Mouse (Mus musculus): ENCODE results near the gene Atf4. TPM values are rescaled to one million over a fixed set of nuclear protein-coding genes. Genes with fewer than 3 reads are reported as not detected.

The Atf4 gene
- polyA plus RNA-seq, 1 experiment from 2014 or later = 133 TPM

- H3K27ac ChIP-seq = peak overlapping the region; percentile 98
- H3K36me3 ChIP-seq = peaks cover 56% of the 10 kb centered on the region
- peak overlapping the region; percentile 77 for H3K9ac ChIP-seq (replicated peaks)
- H3K9me3 ChIP-seq = no peaks in the 10 kb centered on the region
- no peak for ATAC-seq
- peaks cover 36% of the 10 kb centered on the region for H3K4me1 ChIP-seq (replicated peaks)
- H3K4me2 ChIP-seq (replicated peaks) = peak overlapping the region; percentile 98
- H3K27me3 ChIP-seq = no peaks in the 10 kb centered on the region
- 61% methylated on average over 6 of the region's 6 CpGs for WGBS
- H3K4me3 ChIP-seq (replicated peaks) = peak overlapping the region; percentile 100
Measured at GRCm38 (mm10) chr15:80254207-80254606, 777 bp upstream of the Atf4 start.

DNA sequence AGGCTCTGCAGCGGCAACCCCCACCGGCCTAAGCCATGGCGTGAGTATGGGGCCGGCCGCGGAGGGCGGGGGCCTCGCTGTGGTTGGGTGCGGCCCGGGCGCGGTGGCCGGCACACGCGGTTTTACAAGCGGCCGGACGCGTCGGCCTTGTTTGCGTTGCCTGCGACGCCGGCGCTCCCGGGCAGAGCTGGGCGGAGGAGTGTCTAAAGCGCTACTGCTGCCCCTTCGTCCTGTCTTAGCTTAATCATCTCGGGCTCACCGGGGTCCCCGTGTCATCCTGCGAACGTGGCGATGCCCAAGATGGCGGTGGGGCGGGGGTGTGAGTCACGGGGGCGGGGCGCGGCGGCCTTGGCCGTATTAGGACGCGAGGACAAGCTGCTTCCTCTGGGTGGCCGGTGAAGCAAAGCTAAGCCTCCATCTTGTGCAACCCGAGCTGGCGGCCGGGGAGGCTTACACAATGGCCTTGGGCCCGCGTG, 700 bp downstream of the Atf4 start:
- H3K9me3 ChIP-seq = no peaks in the 10 kb centered on the region
- no peaks in the 10 kb centered on the region for H3K27me3 ChIP-seq
- H3K4me3 ChIP-seq (replicated peaks) = peak overlapping the region; percentile 100
- H3K36me3 ChIP-seq = peaks cover 52% of the 10 kb centered on the region
- ATAC-seq = peak; percentile 19
- H3K4me2 ChIP-seq (replicated peaks) = peak overlapping the region; percentile 98
- H3K27ac ChIP-seq = peak overlapping the region; percentile 98
- H3K9ac ChIP-seq (replicated peaks) = peak overlapping the region; percentile 100
- WGBS = under 1% methylated on average over 51 of the region's 51 CpGs
- H3K4me1 ChIP-seq (replicated peaks) = peaks cover 36% of the 10 kb centered on the region

DNA sequence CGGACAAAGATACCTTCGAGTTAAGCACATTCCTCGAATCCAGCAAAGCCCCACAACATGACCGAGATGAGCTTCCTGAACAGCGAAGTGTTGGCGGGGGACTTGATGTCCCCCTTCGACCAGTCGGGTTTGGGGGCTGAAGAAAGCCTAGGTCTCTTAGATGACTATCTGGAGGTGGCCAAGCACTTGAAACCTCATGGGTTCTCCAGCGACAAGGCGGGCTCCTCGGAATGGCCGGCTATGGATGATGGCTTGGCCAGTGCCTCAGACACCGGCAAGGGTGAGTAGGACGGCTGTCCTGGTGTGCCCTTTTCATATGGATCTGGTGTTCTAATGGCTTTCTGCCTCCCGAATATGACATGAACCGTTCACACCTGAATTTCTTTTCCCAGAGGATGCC, 1.3 kb downstream of the Atf4 start:
- Histone ChIP-seq H3K9me3 (no peaks in the 10 kb centered on the region), H3K9ac (replicated peaks) (peak overlapping the region; percentile 100), H3K27ac (peak overlapping the region; percentile 98), H3K4me1 (replicated peaks) (peaks cover 36% of the 10 kb centered on the region), H3K36me3 (peaks cover 50% of the 10 kb centered on the region), H3K27me3 (no peaks in the 10 kb centered on the region), H3K4me2 (replicated peaks) (peak overlapping the region; percentile 98), H3K4me3 (replicated peaks) (peak overlapping the region; percentile 100)
- no peak for ATAC-seq
- WGBS = 9% methylated on average over 16 of the region's 16 CpGs

- Histone ChIP-seq H3K9me3 (no peaks in the 10 kb centered on the region), H3K27ac (peak overlapping the region; percentile 98), H3K9ac (replicated peaks) (peak overlapping the region; percentile 100), H3K36me3 (peaks cover 48% of the 10 kb centered on the region), H3K4me2 (replicated peaks) (peak overlapping the region; percentile 98), H3K4me3 (replicated peaks) (peak overlapping the region; percentile 100), H3K27me3 (no peaks in the 10 kb centered on the region), H3K4me1 (replicated peaks) (peaks cover 36% of the 10 kb centered on the region)
- WGBS = 65% methylated on average over 12 of the region's 12 CpGs
- no peak for ATAC-seq
Measured at GRCm38 (mm10) chr15:80256656-80257601, 1.9 kb downstream of the Atf4 start.

DNA sequence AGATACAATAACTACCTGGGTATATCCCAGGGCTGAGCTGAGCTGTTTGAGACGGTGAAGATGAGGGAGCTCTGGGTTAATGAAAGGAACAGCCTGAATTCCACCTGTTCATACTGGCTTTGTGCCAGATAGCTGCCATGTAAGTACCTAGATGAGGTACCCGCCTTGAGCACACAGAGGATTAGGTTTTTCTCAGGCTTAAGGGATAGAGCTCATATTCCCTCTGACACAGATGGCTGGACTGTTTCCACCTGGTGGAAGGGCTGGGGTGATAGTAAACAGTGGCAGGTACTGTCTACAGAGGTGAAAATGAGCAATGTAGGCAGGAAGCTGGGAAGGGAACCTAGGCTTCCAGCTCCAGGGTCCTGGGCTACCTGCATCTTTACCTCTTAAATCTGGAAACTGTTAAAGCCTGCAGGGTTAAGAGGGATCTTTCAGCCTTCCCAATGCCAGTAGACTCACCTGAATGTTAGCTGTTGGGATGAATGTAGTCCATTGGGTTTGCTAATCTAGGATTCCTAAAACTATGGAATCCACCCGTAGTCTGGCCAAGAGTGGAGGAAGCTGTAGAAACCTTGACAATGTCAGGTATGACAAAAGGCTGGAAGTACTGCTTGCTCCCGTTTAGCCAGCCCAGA, 2.7 kb downstream of the Atf4 start:
- H3K4me2 ChIP-seq (replicated peaks) = peak overlapping the region; percentile 98
- H3K4me1 ChIP-seq (replicated peaks) = peaks cover 42% of the 10 kb centered on the region
- WGBS = 30% methylated on average over 4 of the region's 4 CpGs
- H3K9ac ChIP-seq (replicated peaks) = peak overlapping the region; percentile 100; the same call in 1 of the 2 replicates
- no peaks in the 10 kb centered on the region for H3K27me3 ChIP-seq
- H3K27ac ChIP-seq = peak overlapping the region; percentile 98
- ATAC-seq = no peak
- H3K9me3 ChIP-seq = no peaks in the 10 kb centered on the region
- H3K4me3 ChIP-seq (replicated peaks) = peak overlapping the region; percentile 100
- H3K36me3 ChIP-seq = peaks cover 45% of the 10 kb centered on the region

DNA sequence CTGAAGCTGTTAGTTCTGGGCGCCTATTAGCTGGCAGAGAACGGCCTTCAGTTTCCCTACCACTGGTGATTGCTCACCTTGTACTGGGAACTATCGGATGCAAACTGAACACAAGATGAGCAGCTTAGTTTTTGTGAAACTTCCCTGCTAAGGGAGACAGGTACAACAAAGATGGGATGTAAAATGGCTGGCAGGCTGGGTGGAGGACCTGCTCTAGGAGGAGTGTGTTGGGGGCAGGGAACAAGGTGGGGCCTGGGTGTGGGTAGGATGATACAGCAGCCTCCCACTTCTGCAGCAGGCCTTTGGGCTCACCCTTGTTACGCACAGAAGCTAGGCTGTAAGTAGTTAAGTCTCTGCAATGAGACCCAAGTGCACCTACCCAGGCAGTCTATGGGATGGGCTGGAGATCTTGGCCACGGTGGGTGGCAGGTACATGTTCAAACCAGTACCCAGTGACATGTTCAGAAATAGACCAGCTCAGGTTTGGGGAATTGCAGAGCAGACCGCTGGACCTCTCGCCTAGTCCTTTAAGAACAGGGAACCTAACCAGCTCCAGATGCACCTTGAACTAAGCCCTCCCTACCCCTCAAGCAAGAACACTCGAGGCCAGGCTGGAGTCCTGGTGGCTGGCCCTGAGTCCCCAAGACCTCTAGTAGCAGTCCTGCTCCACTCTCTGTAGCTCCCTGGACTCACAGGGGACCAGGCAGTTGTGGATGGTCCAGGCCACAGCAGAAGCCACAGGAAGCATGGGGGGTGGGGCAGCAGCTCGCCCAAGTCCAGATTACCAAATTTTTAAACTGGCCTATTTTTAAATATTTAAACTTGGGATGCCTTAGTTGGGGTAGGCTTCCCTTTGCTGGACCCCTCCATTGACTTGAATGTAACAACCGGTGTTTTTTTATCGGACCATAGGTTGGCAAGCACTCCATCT, 3.5 kb downstream of the Atf4 start:
- Histone ChIP-seq H3K4me2 (replicated peaks) (peak overlapping the region; percentile 4; the same call in 1 of the 2 replicates), H3K36me3 (peaks cover 45% of the 10 kb centered on the region), H3K27ac (peak overlapping the region; percentile 98), H3K9me3 (no peaks in the 10 kb centered on the region), H3K4me3 (replicated peaks) (0 out of 2 replicates have a peak overlapping the region, but pooled peaks have one; percentile 7), H3K9ac (replicated peaks) (peak overlapping the region; percentile 100; the same call in 1 of the 2 replicates), H3K4me1 (replicated peaks) (peaks cover 50% of the 10 kb centered on the region), H3K27me3 (no peaks in the 10 kb centered on the region)
- no peak for ATAC-seq
- 66% methylated on average over 11 of the region's 11 CpGs for WGBS

DNA sequence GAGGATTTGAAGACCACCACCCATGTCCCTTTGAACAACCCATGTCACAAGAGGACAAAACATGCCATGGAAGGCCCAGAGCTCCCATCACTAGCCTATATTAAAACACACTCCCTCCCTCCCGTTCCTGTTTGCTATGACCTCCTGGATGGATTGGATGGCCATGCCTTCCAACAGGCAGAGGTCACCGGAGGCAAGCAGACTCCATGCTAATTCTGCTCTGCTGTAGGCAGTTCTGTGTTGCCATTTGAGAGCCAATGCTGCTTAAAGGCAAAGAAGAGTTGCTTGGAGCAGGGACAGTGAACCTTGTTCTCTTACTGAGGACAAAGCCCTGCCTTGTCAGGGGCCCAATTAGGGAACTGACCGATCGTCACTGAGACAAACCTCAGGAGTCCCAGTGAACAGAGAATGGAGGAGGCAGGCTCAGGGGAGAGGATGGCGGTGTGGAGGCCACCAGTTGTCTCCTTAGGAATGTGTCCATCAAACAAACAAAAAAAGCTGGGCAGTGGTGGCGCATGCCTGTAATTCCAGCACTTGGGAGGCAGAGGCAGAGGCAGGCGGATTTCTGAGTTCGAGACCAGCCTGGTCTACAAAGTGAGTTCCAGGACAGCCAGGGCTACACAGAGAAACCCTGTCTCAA, 4.5 kb downstream of the Atf4 start:
- WGBS = 73% methylated on average over 8 of the region's 8 CpGs
- no peak overlapping the region for H3K4me3 ChIP-seq (replicated peaks)
- peaks cover 45% of the 10 kb centered on the region for H3K36me3 ChIP-seq
- no peaks in the 10 kb centered on the region for H3K9me3 ChIP-seq
- H3K9ac ChIP-seq (replicated peaks) = no peak overlapping the region
- ATAC-seq = no peak
- peaks cover 43% of the 10 kb centered on the region for H3K4me1 ChIP-seq (replicated peaks)
- no peaks in the 10 kb centered on the region for H3K27me3 ChIP-seq
- H3K27ac ChIP-seq = peak overlapping the region; percentile 60
- no peak overlapping the region for H3K4me2 ChIP-seq (replicated peaks)

DNA sequence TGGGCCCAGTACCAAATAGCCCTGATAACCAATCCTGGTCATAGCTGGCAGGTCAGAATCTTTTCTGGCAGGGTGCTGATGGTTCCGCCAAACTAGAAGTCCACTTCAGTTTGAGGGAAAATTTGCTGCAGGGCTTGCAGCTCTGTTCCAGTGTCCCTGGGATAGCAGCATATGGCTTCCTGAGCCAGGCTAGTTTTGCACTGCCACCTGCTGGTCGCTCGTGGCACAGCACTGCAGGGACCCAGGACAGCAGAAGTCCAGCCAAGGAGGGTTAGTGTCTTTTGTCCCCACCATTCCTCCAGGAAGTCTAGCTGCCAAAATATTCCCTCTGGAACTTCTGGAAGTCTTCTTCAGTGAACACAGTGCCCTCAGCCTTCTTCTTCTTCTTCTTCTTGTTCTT, 5.7 kb downstream of the Atf4 start:
- WGBS = 13% methylated on average over 3 of the region's 3 CpGs
- Histone ChIP-seq H3K27ac (no peak overlapping the region; the same call in 1 of the 2 replicates), H3K4me1 (replicated peaks) (peaks cover 45% of the 10 kb centered on the region), H3K4me3 (replicated peaks) (no peak overlapping the region), H3K36me3 (peaks cover 45% of the 10 kb centered on the region), H3K9ac (replicated peaks) (no peak overlapping the region), H3K9me3 (no peaks in the 10 kb centered on the region), H3K27me3 (no peaks in the 10 kb centered on the region), H3K4me2 (replicated peaks) (no peak overlapping the region)
- no peak for ATAC-seq

DNA sequence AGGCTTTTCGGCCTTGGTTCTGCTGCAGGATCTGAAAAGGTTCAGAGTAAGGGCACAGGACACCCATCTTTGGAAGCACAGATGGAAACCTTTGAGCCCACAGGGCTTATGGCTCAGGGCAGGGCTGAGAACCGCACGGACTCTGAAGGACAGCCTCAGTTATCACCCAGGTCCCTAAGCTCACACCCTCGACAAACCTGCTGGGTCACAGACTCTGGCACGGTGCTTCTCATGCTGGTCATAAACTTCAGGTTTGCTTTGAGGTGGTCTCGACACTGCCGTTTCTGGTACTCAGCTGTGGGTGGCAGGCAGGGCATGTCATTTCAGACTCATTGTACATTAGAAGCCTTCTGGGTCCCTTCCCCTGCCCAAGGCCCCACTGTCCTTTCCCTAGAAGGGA, 6.1 kb downstream of the Atf4 start:
- Histone ChIP-seq H3K9ac (replicated peaks) (no peak overlapping the region), H3K9me3 (no peaks in the 10 kb centered on the region), H3K27me3 (no peaks in the 10 kb centered on the region), H3K4me1 (replicated peaks) (peaks cover 45% of the 10 kb centered on the region), H3K4me2 (replicated peaks) (no peak overlapping the region), H3K4me3 (replicated peaks) (no peak overlapping the region), H3K27ac (no peak overlapping the region), H3K36me3 (peaks cover 45% of the 10 kb centered on the region)
- ATAC-seq = no peak
- WGBS = 85% methylated on average over 7 of the region's 7 CpGs

GRCm38 (mm10) chr15:80263610-80264575, 8.9 kb downstream of the Atf4 start, which contains the start of gene Rps19bp1:
Rps19bp1 (minus strand) TSS chr15:80264315.
- 2% methylated on average over 66 of the region's 66 CpGs for WGBS
- ATAC-seq = peak; percentile 92
- peak within 1 kb of the TSS; percentile 89 for H3K4me3 ChIP-seq (replicated peaks)
- no peaks in the 10 kb centered on the region for H3K27me3 ChIP-seq
- no peaks in the 10 kb centered on the region for H3K9me3 ChIP-seq
- H3K27ac ChIP-seq = peak within 1 kb of the TSS; percentile 64
- H3K4me1 ChIP-seq (replicated peaks) = peaks cover 19% of the 10 kb centered on the region
- H3K4me2 ChIP-seq (replicated peaks) = peak within 1 kb of the TSS; percentile 72
- peak within 1 kb of the TSS; percentile 89 for H3K9ac ChIP-seq (replicated peaks)
- peaks cover 18% of the 10 kb centered on the region for H3K36me3 ChIP-seq
